Mouse (Mus musculus) adrenal gland, postnatal 36 days (tissue): ENCODE results near the gene Kdelr3. TPM values are rescaled to one million over a fixed set of nuclear protein-coding genes. Genes with fewer than 3 reads are reported as not detected.

Experiments
- DNase-seq, 2 experiments: peaks; one replicate each; pipeline ENCODE4 v3.0.0; 2021; ENCODE audit warnings: mixed read lengths in 1 of 2
- microRNA-seq: library from miRNA; unstranded; fragments of <30 nt; microRNA quantifications from one replicate; pipeline ENCODE4 v1.2.0, GENCODE M21; 2021
- total RNA-seq, 2 experiments: library from RNA; stranded (reverse); gene quantifications; 2 replicates each; pipeline ENCODE4 v1.2.3; 2021

Gene Kdelr3
- total RNA-seq, 2 experiments from 2014 or later, result 3.6 to 6.3 TPM

GRCm38 (mm10) chr15:79575543-79576222 lies 59.5 kb downstream of the Kdelr3 start:
- no peak for DNase-seq

GRCm38 (mm10) chr15:79576947-79577346 lies 60.7 kb downstream of the Kdelr3 start:
- no peak for DNase-seq

Small RNAs within 50 kb of the gene (microRNA-seq; reads per million reads assigned to microRNA genes)
- gene Gm44302, result not detected

Other genes with a start within 250 kb of the Kdelr3 start
- gene Baiap2l2, start 230.9 kb upstream of the Kdelr3 start, total RNA-seq, result not detected
- gene Pla2g6, start 188.0 kb upstream of the Kdelr3 start, total RNA-seq, result 10 to 100 TPM; 25.1 to 30.8 TPM
- gene Maff, start 169.8 kb upstream of the Kdelr3 start, total RNA-seq, result 10 to 100 TPM in 1 of 2 experiments, 1 to 10 TPM in 1; 6.3 to 19.1 TPM
- gene Tmem184b, start 112.8 kb upstream of the Kdelr3 start, total RNA-seq, result 10 to 100 TPM; 46.6 to 75.2 TPM
- gene Csnk1e, start 60.8 kb upstream of the Kdelr3 start, total RNA-seq, result 10 to 100 TPM; 69.0 to 96.0 TPM
- 1 to 10 TPM in 1 of 2 experiments, under 1 TPM in 1; 0.30 to 2.3 TPM for gene Kcnj4, start 11.2 kb upstream of the Kdelr3 start, total RNA-seq
- 100 to 1,000 TPM; 228 to 300 TPM for gene Ddx17, start 30.3 kb downstream of the Kdelr3 start, total RNA-seq
- 1 to 10 TPM in 1 of 2 experiments, under 1 TPM in 1; 0.83 to 1.6 TPM for gene Dmc1, start 88.7 kb downstream of the Kdelr3 start, total RNA-seq
- gene Fam227a, start 142.5 kb downstream of the Kdelr3 start, total RNA-seq, result 1 to 10 TPM; 2.4 to 2.8 TPM
- 10 to 100 TPM; 15.9 to 24.7 TPM for gene Cby1, start 142.8 kb downstream of the Kdelr3 start, total RNA-seq
- gene Tomm22, start 154.4 kb downstream of the Kdelr3 start, total RNA-seq, result 100 to 1,000 TPM; 110 to 112 TPM
- 10 to 100 TPM; 33.8 to 36.4 TPM for gene Josd1, start 171.5 kb downstream of the Kdelr3 start, total RNA-seq
- gene Gtpbp1, start 174.4 kb downstream of the Kdelr3 start, total RNA-seq, result 10 to 100 TPM; 25.8 to 27.2 TPM
- gene Sun2, start 226.1 kb downstream of the Kdelr3 start, total RNA-seq, result 10 to 100 TPM; 58.1 to 61.0 TPM